Mouse (Mus musculus) ES-Bruce4 (cell line): ENCODE results near the gene Il10ra. TPM values are rescaled to one million over a fixed set of nuclear protein-coding genes. Genes with fewer than 3 reads are reported as not detected.

Experiments
- H3K27ac ChIP-seq: 2 replicates; pipeline ENCODE4 v1.5.1; 2012; ENCODE audit warnings: low read length, inconsistent platforms; ENCODE audit not compliant: insufficient read depth
- H3K27me3 ChIP-seq: 2 replicates; pipeline ENCODE4 v1.6.1; 2012; ENCODE audit warnings: mild to moderate bottlenecking, low read length, inconsistent platforms; ENCODE audit not compliant: control insufficient read depth, poor library complexity, insufficient read depth, severe bottlenecking
- H3K36me3 ChIP-seq: 2 replicates; pipeline ENCODE4 v1.6.1; 2012; ENCODE audit warnings: inconsistent platforms, mild to moderate bottlenecking, low read length, moderate library complexity; ENCODE audit not compliant: control insufficient read depth, poor library complexity, insufficient read depth, severe bottlenecking
- H3K4me1 ChIP-seq: one replicate; pipeline ENCODE4 v1.8.1; 2011; ENCODE audit warnings: low read length; ENCODE audit not compliant: control insufficient read depth, insufficient read depth
- H3K4me3 ChIP-seq: 2 replicates; pipeline ENCODE4 v1.5.1; 2011; ENCODE audit warnings: low read depth, mild to moderate bottlenecking, low read length
- H3K9ac ChIP-seq: 2 replicates; pipeline ENCODE4 v1.6.1; 2012; ENCODE audit warnings: low read depth, mild to moderate bottlenecking, inconsistent platforms; ENCODE audit not compliant: poor library complexity, severe bottlenecking
- H3K9me3 ChIP-seq: replicated peaks from 2 replicates; pipeline ENCODE4 v1.6.1; 2012; ENCODE audit warnings: mild to moderate bottlenecking, low read length, inconsistent platforms; ENCODE audit not compliant: control insufficient read depth, poor library complexity, insufficient read depth, severe bottlenecking
- CTCF ChIP-seq: IDR thresholded peaks from one replicate; pipeline ENCODE4 v1.8.1; 2011; ENCODE audit warnings: low read depth, low read length
- EP300 ChIP-seq: IDR thresholded peaks from 2 replicates; pipeline ENCODE4 v1.6.1; 2011; ENCODE audit warnings: low read depth, low read length; ENCODE audit not compliant: insufficient read depth
- POLR2A ChIP-seq: IDR thresholded peaks from one replicate; pipeline ENCODE4 v1.8.1; 2011; ENCODE audit warnings: low read length; ENCODE audit not compliant: insufficient read depth
- polyA plus RNA-seq: library from polyadenylated mRNA; stranded (reverse); fragments of >200 nt; gene quantifications from 2 replicates; pipeline ENCODE4 v1.2.4, GENCODE M21; 2011; ENCODE audit warnings: low read depth; ENCODE audit not compliant: missing spikeins, insufficient read depth, insufficient read length

The Il10ra gene
- polyA plus RNA-seq, 1 experiment = not detected

DNA sequence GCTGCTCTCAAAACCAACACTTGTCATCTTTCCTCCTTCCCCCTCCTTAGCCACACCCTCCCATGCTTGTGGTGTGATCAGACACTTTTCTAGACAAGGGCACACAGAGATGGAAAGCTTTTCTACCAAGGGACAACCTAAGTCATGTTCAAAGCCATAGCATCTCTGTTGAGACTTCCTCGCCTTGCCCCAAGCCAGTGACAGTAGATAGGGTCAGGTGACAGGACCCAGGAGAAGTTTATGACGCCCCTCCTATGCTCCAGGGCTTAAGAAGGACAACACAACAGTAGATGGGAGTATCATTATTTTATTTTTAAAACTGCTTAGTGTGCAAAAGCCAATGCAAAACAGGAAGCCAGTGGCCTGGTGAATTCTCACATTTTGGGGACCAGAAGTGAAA, 21.4 kb downstream of the Il10ra start:
- no peaks in the 10 kb centered on the region for H3K36me3 ChIP-seq
- no peak overlapping the region for H3K9ac ChIP-seq
- H3K4me3 ChIP-seq = no peak overlapping the region

DNA sequence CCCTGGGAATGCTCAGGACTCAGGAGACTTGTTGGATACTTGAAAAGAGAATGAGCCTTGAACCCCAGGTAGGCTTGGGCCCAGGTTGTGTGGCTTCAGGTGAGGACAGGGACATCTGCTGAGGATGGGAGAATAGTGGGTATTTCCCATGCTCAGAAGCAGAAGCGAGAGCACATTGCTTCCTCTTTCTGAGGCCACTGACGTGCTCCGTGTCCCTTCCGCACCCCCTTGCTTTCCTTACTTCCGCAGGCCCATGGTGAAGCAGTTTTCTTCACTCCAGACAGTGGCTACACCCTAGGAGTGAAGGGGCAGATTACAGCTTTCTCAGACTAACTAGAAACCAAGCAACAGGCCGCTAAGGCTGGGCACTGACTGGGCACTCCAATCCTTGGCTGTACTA, 22.9 kb downstream of the Il10ra start:
- no peak for TF ChIP-seq EP300
- TF ChIP-seq POLR2A = no peak
- no peak for TF ChIP-seq CTCF
- Histone ChIP-seq H3K9ac (no peak overlapping the region), H3K4me3 (no peak overlapping the region), H3K27me3 (no peaks in the 10 kb centered on the region), H3K9me3 (no peaks in the 10 kb centered on the region), H3K4me1 (no peaks in the 10 kb centered on the region), H3K36me3 (no peaks in the 10 kb centered on the region), H3K27ac (no peak overlapping the region)

More for the DNA sequence above, 21.4 kb downstream of the Il10ra start:
- TF ChIP-seq POLR2A (no peak), EP300 (no peak), CTCF (no peak)
- no peaks in the 10 kb centered on the region for H3K27me3 ChIP-seq
- H3K4me1 ChIP-seq = no peaks in the 10 kb centered on the region
- H3K9me3 ChIP-seq = no peaks in the 10 kb centered on the region
- H3K27ac ChIP-seq = no peak overlapping the region

DNA sequence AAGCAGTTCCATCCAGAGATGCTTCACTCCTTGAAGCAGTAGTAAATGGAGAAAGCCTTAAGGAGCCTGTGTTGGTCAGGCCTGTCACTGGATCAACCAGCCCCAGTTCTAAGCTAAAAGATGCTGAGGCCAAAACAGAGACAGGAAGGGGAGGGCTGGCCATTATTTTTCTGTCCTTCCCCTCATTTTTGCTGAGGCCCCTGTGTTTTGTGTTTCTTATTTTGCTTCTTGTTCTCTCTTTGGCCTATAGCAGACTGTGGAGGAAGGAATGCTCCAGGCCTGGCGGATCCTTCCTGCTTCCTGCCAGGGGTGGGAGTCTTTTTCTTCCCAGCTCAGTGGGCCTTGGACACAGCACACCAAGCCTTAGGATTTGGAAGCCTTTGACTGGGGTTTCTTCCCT, 23.5 kb downstream of the Il10ra start:
- H3K9ac ChIP-seq = no peak overlapping the region
- no peak for TF ChIP-seq POLR2A
- no peak overlapping the region for H3K4me3 ChIP-seq
- H3K4me1 ChIP-seq = no peaks in the 10 kb centered on the region
- H3K9me3 ChIP-seq = no peaks in the 10 kb centered on the region
- H3K27me3 ChIP-seq = no peaks in the 10 kb centered on the region
- H3K36me3 ChIP-seq = no peaks in the 10 kb centered on the region
- H3K27ac ChIP-seq = no peak overlapping the region

DNA sequence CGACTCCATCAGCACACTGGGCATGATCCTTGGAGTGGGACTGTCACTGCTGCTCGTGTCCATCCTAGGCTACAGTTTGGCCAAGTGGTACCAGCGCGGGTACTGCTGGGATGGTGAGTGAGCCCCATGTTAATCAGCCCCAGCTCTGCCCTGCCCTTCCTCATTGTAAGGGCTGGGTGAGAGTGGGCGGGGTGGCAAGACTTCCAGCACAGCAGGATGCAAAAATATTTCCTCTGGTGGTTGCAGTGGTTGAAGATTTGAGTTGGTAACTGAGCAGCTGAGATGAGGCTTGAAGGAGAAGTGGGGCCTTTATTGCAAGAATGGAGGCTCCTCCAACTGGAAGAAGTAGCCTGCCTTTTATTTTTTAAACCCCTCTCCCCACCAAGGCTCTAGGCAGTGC, 27.6 kb downstream of the Il10ra start:
- TF ChIP-seq POLR2A (no peak), CTCF (no peak), EP300 (no peak)
- Histone ChIP-seq H3K4me1 (no peaks in the 10 kb centered on the region), H3K27ac (no peak overlapping the region), H3K27me3 (no peaks in the 10 kb centered on the region), H3K36me3 (no peaks in the 10 kb centered on the region), H3K4me3 (no peak overlapping the region), H3K9ac (no peak overlapping the region), H3K9me3 (no peaks in the 10 kb centered on the region)

DNA sequence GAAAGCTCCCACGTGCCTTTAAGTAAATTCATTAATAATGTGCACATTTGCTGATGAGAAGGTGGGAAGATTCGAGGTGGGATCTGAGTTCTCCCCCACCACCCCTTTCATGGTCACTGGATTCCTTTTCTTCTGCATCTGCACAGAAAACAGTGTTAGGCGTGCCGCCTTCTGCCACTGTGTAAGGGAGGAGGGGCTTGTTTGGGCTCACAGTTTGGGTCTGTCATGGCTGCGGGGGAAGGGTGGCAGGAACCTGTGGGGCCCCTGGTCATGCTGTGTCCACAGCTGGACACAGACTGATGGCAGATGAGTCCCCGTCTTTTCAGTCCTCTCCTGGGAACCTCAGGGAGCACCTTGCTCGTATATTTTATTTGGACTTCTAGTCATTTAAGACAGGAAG, 32.2 kb downstream of the Il10ra start:
- no peak overlapping the region for H3K4me3 ChIP-seq
- no peak overlapping the region for H3K27ac ChIP-seq
- no peaks in the 10 kb centered on the region for H3K9me3 ChIP-seq
- no peaks in the 10 kb centered on the region for H3K27me3 ChIP-seq
- no peaks in the 10 kb centered on the region for H3K4me1 ChIP-seq
- TF ChIP-seq CTCF = no peak
- TF ChIP-seq EP300 = no peak
- no peak for TF ChIP-seq POLR2A
- no peak overlapping the region for H3K9ac ChIP-seq
- no peaks in the 10 kb centered on the region for H3K36me3 ChIP-seq

DNA sequence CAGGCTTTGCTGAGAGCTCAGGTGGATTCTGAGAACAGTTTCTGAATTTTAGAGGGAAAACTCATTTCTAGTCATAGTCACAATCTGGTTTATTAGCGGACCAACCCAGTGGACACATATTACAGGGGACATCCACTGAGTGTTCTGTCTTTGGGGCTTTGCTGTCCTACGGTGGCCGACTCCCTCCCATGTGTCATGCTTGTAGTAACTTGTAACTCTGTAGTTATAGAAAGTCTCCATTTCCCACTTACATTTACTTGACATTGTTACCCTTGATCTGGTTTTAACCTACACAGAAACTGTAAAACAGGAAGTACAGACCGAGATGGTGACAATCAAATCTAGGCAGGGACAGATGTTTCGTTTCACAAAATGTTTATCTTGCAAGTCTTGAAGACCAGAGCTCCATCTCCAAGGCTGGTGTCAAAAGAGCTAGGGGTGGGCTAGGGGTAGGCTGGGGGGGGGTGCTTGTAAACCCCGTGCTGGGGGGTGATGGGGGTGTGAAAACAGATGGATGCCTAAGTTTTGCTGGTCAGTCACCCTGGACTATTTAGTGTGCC, 33.2 kb downstream of the Il10ra start:
- Histone ChIP-seq H3K4me3 (no peak overlapping the region), H3K36me3 (no peaks in the 10 kb centered on the region), H3K9ac (no peak overlapping the region), H3K4me1 (no peaks in the 10 kb centered on the region), H3K9me3 (no peaks in the 10 kb centered on the region), H3K27ac (no peak overlapping the region), H3K27me3 (no peaks in the 10 kb centered on the region)
- no peak for TF ChIP-seq CTCF
- TF ChIP-seq EP300 = no peak
- no peak for TF ChIP-seq POLR2A

DNA sequence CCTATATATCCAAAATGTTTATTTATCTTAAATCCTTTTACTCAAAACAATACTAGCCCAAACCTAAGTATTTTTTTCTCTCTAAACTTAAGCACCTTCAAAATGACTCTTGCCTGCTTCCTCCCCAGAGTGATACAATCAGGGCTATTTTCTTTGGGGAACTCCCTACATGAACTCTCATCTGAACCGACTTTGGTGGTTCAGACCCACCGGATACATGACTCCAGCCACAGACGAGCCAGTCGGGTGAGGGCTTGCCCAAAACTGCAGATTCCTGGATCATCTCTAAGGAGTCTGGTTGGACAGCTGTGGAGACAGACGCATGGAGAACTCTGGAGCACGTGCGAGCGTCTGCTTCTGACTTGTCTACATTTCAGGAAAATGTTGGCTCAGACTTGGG, 39.6 kb downstream of the Il10ra start:
- Histone ChIP-seq H3K27ac (no peak overlapping the region), H3K9ac (no peak overlapping the region), H3K9me3 (no peaks in the 10 kb centered on the region), H3K27me3 (no peaks in the 10 kb centered on the region), H3K4me3 (no peak overlapping the region), H3K36me3 (no peaks in the 10 kb centered on the region), H3K4me1 (no peaks in the 10 kb centered on the region)
- no peak for TF ChIP-seq EP300
- no peak for TF ChIP-seq CTCF
- TF ChIP-seq POLR2A = no peak
